Mouse (Mus musculus): ENCODE results near the gene Wdr20. TPM values are rescaled to one million over a fixed set of nuclear protein-coding genes. Genes with fewer than 3 reads are reported as not detected.

Gene Wdr20
- total RNA-seq, 2 experiments from 2014 or later: 45.9 to 46.6 TPM

GRCm38 (mm10) chr12:110843194-110844048 lies 105.7 kb downstream of the Wdr20 start:
- DNase-seq (ENCODE audit: low spot score in 2 of 2): peak; percentile 77 to 83
- intact Hi-C loops (cut with DNase I): loop anchor here (2.0 to 10.0 kb wide), 5 partner anchors 146 to 425 kb away; partner anchors contain the start of genes Dync1h1 and Ppp2r5c

- peak in 1 of 2 experiments; percentile 36 for DNase-seq (ENCODE audit: low spot score in 2 of 2)
- intact Hi-C loops (cut with DNase I): loop anchor here (5.0 to 10.0 kb wide), 3 partner anchors 147 to 400 kb away; partner anchors contain the start of gene Ppp2r5c
Observed at GRCm38 (mm10) chr12:110844227-110845130, 106.7 kb downstream of the Wdr20 start.

GRCm38 (mm10) chr12:110845131-110845880 lies 107.6 kb downstream of the Wdr20 start:
- intact Hi-C loops (cut with DNase I): loop anchor here (10.0 kb wide), 2 partner anchors 181 to 401 kb away; partner anchors contain the start of gene Ppp2r5c
- DNase-seq (ENCODE audit: low spot score in 2 of 2): peak; percentile 77 to 82

GRCm38 (mm10) chr12:110846191-110846765 lies 108.5 kb downstream of the Wdr20 start:
- no peak for DNase-seq (ENCODE audit: low spot score in 2 of 2)
- intact Hi-C loops (cut with DNase I): loop anchor here (10.0 kb wide), 2 partner anchors 181 to 401 kb away; partner anchors contain the start of gene Ppp2r5c

GRCm38 (mm10) chr12:110850010-110850928 lies 112.5 kb downstream of the Wdr20 start, which contains the start of gene Zfp839:
Gene Zfp839 (plus strand): TSS chr12:110850253.
- intact Hi-C loops (cut with DNase I): no loop called here
- DNase-seq (ENCODE audit: low spot score in 2 of 2): peak; percentile 89

GRCm38 (mm10) chr12:110850929-110851256 lies 113.1 kb downstream of the Wdr20 start:
- intact Hi-C loops (cut with DNase I): no loop called here
- DNase-seq (ENCODE audit: low spot score in 2 of 2): no peak

GRCm38 (mm10) chr12:110851414-110851813 lies 113.7 kb downstream of the Wdr20 start:
- no peak for DNase-seq (ENCODE audit: low spot score in 2 of 2)
- intact Hi-C loops (cut with DNase I): no loop called here

- intact Hi-C loops (cut with DNase I): no loop called here
Observed at GRCm38 (mm10) chr12:110851923-110852322, 114.2 kb downstream of the Wdr20 start.

More at GRCm38 (mm10) chr12:110851923-110852322, 114.2 kb downstream of the Wdr20 start:
- DNase-seq (ENCODE audit: low spot score in 2 of 2): no peak

Other genes starting within 250 kb of the Wdr20 start
- 100 to 1,000 TPM; 323 to 329 TPM for gene Dync1h1, start 136.5 kb upstream of the Wdr20 start, total RNA-seq (2021)
- not detected for gene 1700001K19Rik, start 55.3 kb upstream of the Wdr20 start, total RNA-seq (2021)
- 1,000 to 10,000 TPM; 1,001 to 1,007 TPM for gene Hsp90aa1, start 35.2 kb upstream of the Wdr20 start, total RNA-seq (2021)
- gene Mok, start 103.0 kb downstream of the Wdr20 start, total RNA-seq (2021): 10 to 100 TPM; 10.9 to 12.1 TPM
- gene Zfp839, start 112.3 kb downstream of the Wdr20 start, total RNA-seq (2021): 10 to 100 TPM; 10.7 to 13.1 TPM
- gene Cinp, start 151.2 kb downstream of the Wdr20 start, total RNA-seq (2021): 100 to 1,000 TPM; 100 to 103 TPM
- 10 to 100 TPM; 51.4 TPM for gene Tecpr2, start 151.3 kb downstream of the Wdr20 start, total RNA-seq (2021)
- 10 to 100 TPM; 15.1 to 19.4 TPM for gene Ankrd9, start 241.1 kb downstream of the Wdr20 start, total RNA-seq (2021)

Data from left cerebral cortex, postnatal 36 days (tissue).